Mouse (Mus musculus): ENCODE data around the gene Hist1h1t. TPM values are rescaled to one million over a fixed set of nuclear protein-coding genes. Genes with fewer than 3 reads are reported as not detected.
"Not testable (repeated sequence)": the region's sequence is repeated elsewhere in the genome, so short reads cannot be mapped to it uniquely, and the experiment has no call there.

Gene Hist1h1t
- not detected in 2 replicates for polyA plus RNA-seq (2012; rRNA removed)

GRCm38 (mm10) chr13:23695514-23695913, at the start of gene Hist1h1t:
Hist1h1t (plus strand) TSS chr13:23695814.
- TF ChIP-seq POLR2A (IDR thresholded peaks at IDR 0.05; ENCODE audit: extremely low read depth, insufficient read depth, low read length) = no peak
- TF ChIP-seq CTCF (IDR thresholded peaks at IDR 0.05; ENCODE audit: extremely low read depth, insufficient read depth, low read length) = no peak
- Histone ChIP-seq H3K27ac (ENCODE audit: insufficient read depth, low read length) (no peak within 1 kb of the TSS), H3K4me1 (ENCODE audit: control insufficient read depth, insufficient read depth, low read length) (no peaks in the 10 kb centered on the region), H3K4me3 (ENCODE audit: insufficient read depth, low read length) (no peak within 1 kb of the TSS)

DNA sequence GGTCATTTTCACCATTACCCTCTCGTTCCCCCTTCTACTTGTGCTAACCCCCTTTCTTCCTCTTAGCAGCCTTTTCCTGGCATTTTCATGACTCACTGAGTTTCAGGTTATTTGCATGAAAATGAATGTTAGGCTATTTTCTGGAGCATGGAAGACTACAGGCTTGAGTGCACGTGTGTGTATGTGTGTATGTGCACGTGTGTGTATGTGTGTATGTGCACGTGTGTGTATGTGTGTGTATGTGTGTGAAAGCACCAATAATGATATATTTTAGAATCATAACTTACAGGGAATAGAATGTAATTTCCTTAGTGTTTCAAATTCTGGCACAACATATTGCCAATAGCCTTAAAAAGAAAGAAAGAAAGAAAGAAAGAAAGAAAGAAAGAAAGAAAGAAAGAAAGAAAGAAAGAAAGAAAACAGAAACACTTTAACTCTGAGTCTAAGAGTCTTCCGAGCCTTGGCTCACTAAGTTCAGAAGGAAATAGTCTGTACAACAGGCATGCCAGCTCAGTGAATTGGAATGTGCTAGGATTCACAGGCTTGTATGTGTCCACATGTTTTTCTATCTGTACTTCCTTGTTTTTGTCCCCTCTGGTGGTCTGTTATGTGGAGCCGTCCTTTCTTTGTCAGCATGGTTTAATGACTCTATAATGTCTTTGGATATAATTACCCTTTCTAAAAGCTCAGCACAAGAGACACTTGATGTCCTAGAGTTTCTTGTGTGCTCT, 35.8 kb upstream of the Hist1h1t start:
- TF ChIP-seq POLR2A (IDR thresholded peaks at IDR 0.05; ENCODE audit: extremely low read depth, insufficient read depth, low read length) (no peak), CTCF (IDR thresholded peaks at IDR 0.05; ENCODE audit: extremely low read depth, insufficient read depth, low read length) (no peak)
- no peak overlapping the region for H3K4me3 ChIP-seq (ENCODE audit: insufficient read depth, low read length)
- H3K27ac ChIP-seq (ENCODE audit: insufficient read depth, low read length) = no peak overlapping the region
- H3K4me1 ChIP-seq (ENCODE audit: control insufficient read depth, insufficient read depth, low read length) = no peaks in the 10 kb centered on the region

- TF ChIP-seq CTCF (IDR thresholded peaks at IDR 0.05; ENCODE audit: extremely low read depth, insufficient read depth, low read length) (no peak), POLR2A (IDR thresholded peaks at IDR 0.05; ENCODE audit: extremely low read depth, insufficient read depth, low read length) (no peak)
- Histone ChIP-seq H3K27ac (ENCODE audit: insufficient read depth, low read length) (no peak overlapping the region), H3K4me1 (ENCODE audit: control insufficient read depth, insufficient read depth, low read length) (no peaks in the 10 kb centered on the region), H3K4me3 (ENCODE audit: insufficient read depth, low read length) (no peak overlapping the region)
Observed at GRCm38 (mm10) chr13:23662536-23662935, 33.1 kb upstream of the Hist1h1t start.

DNA sequence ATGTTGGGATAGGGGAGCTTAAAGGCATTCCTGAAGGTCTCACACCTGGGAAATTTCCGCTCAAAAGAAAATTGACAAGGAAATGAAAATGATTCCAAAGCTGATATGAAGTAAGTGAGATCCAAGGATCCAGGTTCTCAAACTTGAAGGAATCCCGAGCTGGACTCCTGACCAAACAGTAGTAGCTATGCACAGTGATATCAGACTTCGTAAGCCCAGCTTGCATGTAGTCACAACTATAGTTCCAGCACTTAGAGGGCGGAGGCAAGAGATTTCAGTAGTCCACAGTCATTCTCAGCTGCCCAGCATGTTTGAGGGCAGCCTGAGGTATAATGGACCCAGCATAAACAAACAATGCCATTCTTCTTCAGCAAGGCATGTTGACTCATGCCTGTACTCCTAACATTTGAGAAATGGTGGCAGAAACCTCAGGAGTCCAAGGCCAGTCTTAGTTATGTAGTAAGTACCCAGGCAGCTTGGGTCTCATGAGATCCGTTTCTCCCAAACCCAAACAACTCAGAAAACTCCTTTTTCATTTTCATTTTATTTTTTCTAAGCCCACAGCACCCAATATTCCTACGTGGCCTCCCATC, 13.5 kb upstream of the Hist1h1t start:
- no peaks in the 10 kb centered on the region for H3K4me1 ChIP-seq (ENCODE audit: control insufficient read depth, insufficient read depth, low read length)
- no peak overlapping the region for H3K4me3 ChIP-seq (ENCODE audit: insufficient read depth, low read length)

DNA sequence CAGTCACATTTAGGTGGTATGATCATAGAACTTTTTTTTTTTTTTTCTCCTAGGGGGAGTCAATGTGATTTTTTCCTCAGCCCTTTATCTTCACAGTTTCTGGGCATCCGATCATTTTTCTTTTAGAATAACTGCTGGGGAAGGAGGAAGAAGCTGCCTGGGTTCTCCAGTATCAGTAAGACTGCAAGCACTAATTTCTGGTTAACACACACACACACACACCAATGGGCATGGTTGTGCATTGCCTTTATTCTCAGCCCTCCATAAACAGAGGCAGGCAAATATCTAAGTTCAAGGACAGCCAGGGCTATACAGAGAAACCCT, 13.0 kb upstream of the Hist1h1t start:
- TF ChIP-seq POLR2A (IDR thresholded peaks at IDR 0.05; ENCODE audit: extremely low read depth, insufficient read depth, low read length) (no peak), CTCF (IDR thresholded peaks at IDR 0.05; ENCODE audit: extremely low read depth, insufficient read depth, low read length) (no peak)
- no peak overlapping the region for H3K4me3 ChIP-seq (ENCODE audit: insufficient read depth, low read length)
- no peak overlapping the region for H3K27ac ChIP-seq (ENCODE audit: insufficient read depth, low read length)
- no peaks in the 10 kb centered on the region for H3K4me1 ChIP-seq (ENCODE audit: control insufficient read depth, insufficient read depth, low read length)

More for the DNA sequence above, 13.5 kb upstream of the Hist1h1t start:
- no peak for TF ChIP-seq POLR2A (IDR thresholded peaks at IDR 0.05; ENCODE audit: extremely low read depth, insufficient read depth, low read length)
- no peak for TF ChIP-seq CTCF (IDR thresholded peaks at IDR 0.05; ENCODE audit: extremely low read depth, insufficient read depth, low read length)
- H3K27ac ChIP-seq (ENCODE audit: insufficient read depth, low read length) = no peak overlapping the region

DNA sequence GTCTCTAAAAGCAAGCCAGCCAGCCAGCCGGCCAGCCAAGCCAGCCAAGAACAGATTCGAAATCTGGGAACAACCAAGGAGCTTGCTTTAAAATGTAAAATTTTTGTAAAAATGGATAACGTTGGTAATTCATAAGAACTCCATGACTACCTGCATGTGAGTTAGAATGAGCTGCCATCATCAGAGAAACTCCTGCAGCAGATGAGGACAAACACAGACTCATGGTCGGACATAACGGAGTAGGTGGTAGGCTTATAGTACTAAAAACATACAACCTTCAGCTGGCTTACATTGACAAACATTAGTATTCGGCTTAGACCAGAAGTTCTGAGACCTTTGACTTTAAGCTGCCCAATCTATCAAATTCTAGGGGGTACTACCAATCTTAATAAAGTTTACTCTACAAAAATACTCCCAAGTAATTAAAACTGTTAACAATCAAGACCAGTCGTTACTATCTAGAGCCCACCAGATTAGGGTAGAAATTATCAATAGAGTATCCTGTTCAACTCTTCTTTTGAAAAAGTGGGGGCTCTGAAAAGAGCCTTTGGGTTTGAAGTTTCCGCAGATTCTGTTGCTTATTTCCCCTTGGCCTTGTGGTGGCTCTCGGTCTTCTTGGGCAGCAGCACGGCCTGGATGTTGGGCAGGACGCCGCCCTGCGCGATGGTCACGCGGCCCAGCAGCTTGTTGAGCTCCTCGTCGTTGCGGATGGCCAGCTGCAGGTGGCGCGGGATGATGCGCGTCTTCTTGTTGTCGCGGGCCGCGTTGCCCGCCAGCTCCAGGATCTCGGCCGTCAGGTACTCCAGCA, 12.5 kb upstream of the Hist1h1t start:
- H3K4me1 ChIP-seq (ENCODE audit: control insufficient read depth, insufficient read depth, low read length) = not testable (repeated sequence)
- peak overlapping the region; percentile 57; the same call in 1 of the 2 replicates for H3K4me3 ChIP-seq (ENCODE audit: insufficient read depth, low read length)
- H3K27ac ChIP-seq (ENCODE audit: insufficient read depth, low read length) = peak overlapping the region; percentile 95

- TF ChIP-seq POLR2A (IDR thresholded peaks at IDR 0.05; ENCODE audit: extremely low read depth, insufficient read depth, low read length) = peak; percentile 33; the same call in 1 of the 2 replicates
- TF ChIP-seq CTCF (IDR thresholded peaks at IDR 0.05; ENCODE audit: extremely low read depth, insufficient read depth, low read length) = no peak
- H3K27ac ChIP-seq (ENCODE audit: insufficient read depth, low read length) = peak within 1 kb of the TSS; percentile 95
- no peaks in the 10 kb centered on the region for H3K4me1 ChIP-seq (ENCODE audit: control insufficient read depth, insufficient read depth, low read length)
- peak within 1 kb of the TSS; percentile 57 for H3K4me3 ChIP-seq (ENCODE audit: insufficient read depth, low read length)
Observed at GRCm38 (mm10) chr13:23683755-23684281, 11.8 kb upstream of the Hist1h1t start, which contains the start of the genes Hist1h2ac and Hist1h2bc. Hist1h2ac (minus strand) TSS chr13:23683948. Hist1h2bc (plus strand) TSS chr13:23684199.

GRCm38 (mm10) chr13:23684295-23684945, 11.2 kb upstream of the Hist1h1t start:
- Histone ChIP-seq H3K4me3 (ENCODE audit: insufficient read depth, low read length) (peak overlapping the region; percentile 57), H3K27ac (ENCODE audit: insufficient read depth, low read length) (peak overlapping the region; percentile 82)
- H3K4me1 ChIP-seq (ENCODE audit: control insufficient read depth, insufficient read depth, low read length) = not testable (repeated sequence)

GRCm38 (mm10) chr13:23685121-23685861, 10.3 kb upstream of the Hist1h1t start:
- TF ChIP-seq POLR2A (IDR thresholded peaks at IDR 0.05; ENCODE audit: extremely low read depth, insufficient read depth, low read length) (no peak), CTCF (IDR thresholded peaks at IDR 0.05; ENCODE audit: extremely low read depth, insufficient read depth, low read length) (no peak)
- Histone ChIP-seq H3K27ac (ENCODE audit: insufficient read depth, low read length) (peak overlapping the region; percentile 38), H3K4me1 (ENCODE audit: control insufficient read depth, insufficient read depth, low read length) (no peaks in the 10 kb centered on the region), H3K4me3 (ENCODE audit: insufficient read depth, low read length) (peak overlapping the region; percentile 57)

Measured in cortical plate, adult 2 months (tissue).